Mouse (Mus musculus) lung, embryonic 14.5 days (tissue): ENCODE measurements at regions not wholly inside any gene's neighbourhood (a gene's known extent, or its start where the extent isn't known, plus 50 kb on each side); places are given as distances from the start of the nearest gene placed in this dataset.

ENCODE experiments used
- ATAC-seq: fragments of 200-750 bp; cut with Nextera tagmentation; 2 replicates; pipeline ENCODE4 v1.8.0; 2017; ENCODE audit warnings: mild to moderate bottlenecking, moderate TSS enrichment, moderate library complexity; ENCODE audit not compliant: insufficient read depth
- DNase-seq: peaks from one replicate; pipeline ENCODE4 v3.0.0-alpha.2; 2015
- H3K27ac ChIP-seq: fragments of 300-500 bp; sonication (generic); 2 replicates; pipeline ENCODE4 v1.5.1; 2014; ENCODE audit warnings: low read depth, mild to moderate bottlenecking, moderate library complexity
- H3K27me3 ChIP-seq: fragments of 300-500 bp; sonication (generic); 2 replicates; pipeline ENCODE4 v1.6.1; 2014; ENCODE audit warnings: low read length, control low read depth; ENCODE audit not compliant: insufficient read depth
- H3K36me3 ChIP-seq: fragments of 300-500 bp; sonication (generic); 2 replicates; pipeline ENCODE4 v1.6.1; 2014; ENCODE audit warnings: control low read depth; ENCODE audit not compliant: insufficient read depth
- H3K4me1 ChIP-seq: fragments of 300-500 bp; sonication (generic); 2 replicates; pipeline ENCODE4 v1.6.1; 2014; ENCODE audit warnings: antibody characterized with exemption, control low read depth; ENCODE audit not compliant: insufficient read depth
- H3K4me2 ChIP-seq: fragments of 300-500 bp; sonication (generic); 2 replicates; pipeline ENCODE4 v1.6.1; 2014; ENCODE audit warnings: mild to moderate bottlenecking
- H3K4me3 ChIP-seq: fragments of 300-500 bp; sonication (generic); 2 replicates; pipeline ENCODE4 v1.5.1; 2014; ENCODE audit warnings: low read depth, low read length
- H3K9ac ChIP-seq: fragments of 300-500 bp; sonication (generic); 2 replicates; pipeline ENCODE4 v1.6.1; 2014
- H3K9me3 ChIP-seq: fragments of 300-500 bp; sonication (generic); 2 replicates; pipeline ENCODE4 v1.6.1; 2016; ENCODE audit warnings: low read depth, low read length, control low read depth
- CTCF ChIP-seq: IDR thresholded peaks from 2 replicates; pipeline ENCODE4 v1.5.1; 2016; ENCODE audit warnings: antibody characterized with exemption, low read depth
- WGBS: fragments of 180-500 bp; shearing (Covaris S2); extraction: QIAGEN DNeasy Blood & Tissue Kit; methylation state at CpG from one replicate; pipeline ENCODE4 v1.1.7; 2014; 5-methylcytosine and 5-hydroxymethylcytosine counted together

DNA sequence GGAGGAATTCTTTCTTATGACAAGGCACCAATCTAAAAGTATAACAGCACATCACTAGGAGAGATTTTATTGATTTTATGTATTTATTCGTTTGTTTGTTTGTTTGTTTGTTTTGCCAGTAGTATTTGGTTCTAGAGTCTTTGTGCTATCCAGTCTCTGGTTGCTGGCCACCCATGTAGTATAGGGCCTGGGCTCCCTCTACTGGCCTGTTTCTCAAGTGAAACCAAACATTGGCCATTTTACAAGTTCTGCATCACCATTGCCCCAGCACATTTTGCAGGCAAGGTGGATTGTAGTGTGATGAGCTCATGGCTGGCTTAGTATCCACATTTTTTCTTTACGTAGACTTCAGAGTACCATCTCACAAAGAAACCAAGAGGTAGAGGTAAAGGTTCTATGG is 376.9 kb upstream of the Luzp2 start:
- H3K4me2 ChIP-seq = no peak overlapping the region
- H3K27ac ChIP-seq = no peak overlapping the region
- H3K9ac ChIP-seq = no peak overlapping the region
- no peaks in the 10 kb centered on the region for H3K4me1 ChIP-seq
- no peaks in the 10 kb centered on the region for H3K27me3 ChIP-seq
- H3K9me3 ChIP-seq = no peaks in the 10 kb centered on the region
- DNase-seq (peak; percentile 41), ATAC-seq (no peak)
- WGBS = 48% methylated on average over 2 of the region's 2 CpGs
- peak; percentile 43 for TF ChIP-seq CTCF
- no peaks in the 10 kb centered on the region for H3K36me3 ChIP-seq
- no peak overlapping the region for H3K4me3 ChIP-seq

DNA sequence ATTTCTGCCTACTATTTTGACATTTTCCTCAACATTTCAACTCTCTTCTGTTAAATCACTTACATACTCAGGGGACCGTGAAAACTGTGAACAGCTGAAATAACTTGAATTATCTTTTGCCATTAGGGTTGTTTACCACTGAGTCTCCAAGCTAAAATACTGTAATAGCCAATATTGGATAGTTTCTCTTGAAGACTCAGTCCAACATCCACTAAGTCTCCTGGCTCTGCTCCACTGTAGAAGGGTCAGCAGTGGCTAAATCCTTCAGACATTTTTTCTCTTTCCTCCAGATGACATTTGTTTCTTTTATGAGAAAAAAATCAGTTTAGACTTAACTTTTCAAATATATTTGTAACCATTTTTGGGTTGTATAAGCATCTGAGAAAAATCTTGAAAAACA is 344.0 kb upstream of the Luzp2 start:
- no peaks in the 10 kb centered on the region for H3K27me3 ChIP-seq
- no peak overlapping the region for H3K4me2 ChIP-seq
- no peaks in the 10 kb centered on the region for H3K4me1 ChIP-seq
- no peak overlapping the region for H3K4me3 ChIP-seq
- no peak for TF ChIP-seq CTCF
- no peak for DNase-seq
- H3K9ac ChIP-seq = no peak overlapping the region
- H3K27ac ChIP-seq = no peak overlapping the region
- 71% methylated on average over 1 of the region's 1 CpGs for WGBS
- no peak for ATAC-seq
- H3K9me3 ChIP-seq = no peaks in the 10 kb centered on the region
- no peaks in the 10 kb centered on the region for H3K36me3 ChIP-seq

DNA sequence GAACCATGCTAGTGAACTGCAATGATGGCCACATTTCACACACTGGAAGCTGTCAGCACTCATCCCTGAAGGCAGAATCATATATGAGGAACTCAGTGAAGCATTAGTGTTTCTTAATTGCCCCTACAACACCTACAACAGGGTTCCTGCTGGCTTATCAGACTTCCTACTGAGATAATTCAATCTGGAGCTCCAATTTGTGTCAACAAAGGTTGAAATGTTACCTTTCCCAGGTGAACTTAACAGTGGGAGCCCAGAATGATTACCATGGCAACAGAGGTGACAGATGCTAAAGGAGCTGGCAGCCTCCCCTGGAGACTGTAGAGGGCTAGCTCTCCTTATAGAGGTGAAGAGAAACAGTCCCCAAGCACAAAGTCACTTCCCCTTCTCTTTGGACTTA is 330.1 kb upstream of the Luzp2 start:
- Histone ChIP-seq H3K27me3 (no peaks in the 10 kb centered on the region), H3K27ac (no peak overlapping the region), H3K9me3 (no peaks in the 10 kb centered on the region), H3K9ac (no peak overlapping the region), H3K4me1 (no peaks in the 10 kb centered on the region), H3K4me2 (no peak overlapping the region), H3K4me3 (no peak overlapping the region), H3K36me3 (no peaks in the 10 kb centered on the region)
- DNase-seq (no peak), ATAC-seq (no peak)
- TF ChIP-seq CTCF = no peak

DNA sequence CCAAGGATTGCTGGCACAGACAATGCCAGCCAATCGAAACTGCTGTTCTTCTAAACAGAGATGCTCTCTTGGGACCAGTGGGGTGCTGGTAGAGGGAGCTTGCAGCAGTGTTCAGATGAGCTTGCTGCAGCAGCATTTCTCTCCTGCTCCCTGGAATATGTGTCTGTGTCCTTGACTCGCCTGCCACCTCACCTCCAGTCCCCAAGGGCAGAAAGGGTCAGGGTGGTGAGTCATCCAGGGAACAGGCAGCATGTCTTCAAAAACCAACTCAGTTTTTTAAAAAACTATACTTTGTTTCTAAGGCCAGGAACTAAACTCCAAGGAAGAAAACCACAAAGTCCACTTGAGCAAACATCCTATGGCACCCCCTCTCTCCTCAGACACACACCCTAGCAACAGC is 328.3 kb upstream of the Luzp2 start:
- no peak overlapping the region for H3K4me2 ChIP-seq
- H3K9ac ChIP-seq = no peak overlapping the region
- no peaks in the 10 kb centered on the region for H3K36me3 ChIP-seq
- no peak overlapping the region for H3K27ac ChIP-seq
- no peak for ATAC-seq
- TF ChIP-seq CTCF = no peak
- DNase-seq = no peak
- H3K4me3 ChIP-seq = no peak overlapping the region
- 39% methylated on average over 2 of the region's 2 CpGs for WGBS
- no peaks in the 10 kb centered on the region for H3K9me3 ChIP-seq
- H3K4me1 ChIP-seq = no peaks in the 10 kb centered on the region
- no peaks in the 10 kb centered on the region for H3K27me3 ChIP-seq

DNA sequence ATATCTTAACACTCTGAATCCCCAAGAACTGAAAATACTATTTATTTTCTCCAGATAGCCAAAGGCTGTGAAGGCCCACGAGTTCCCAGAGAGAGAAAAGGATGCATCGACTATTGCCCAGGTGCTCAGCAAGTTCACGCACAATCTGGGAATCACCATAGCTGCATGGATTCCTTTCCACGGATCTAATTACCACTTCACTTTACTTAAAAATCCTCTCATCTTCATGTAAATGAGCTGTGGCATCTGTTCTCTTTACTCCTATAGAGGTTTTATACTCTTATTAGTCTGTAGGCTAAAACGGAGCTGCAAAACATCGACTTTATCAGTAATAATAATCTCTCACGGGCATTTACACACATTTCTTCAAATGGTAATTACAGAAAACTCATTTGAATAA is 299.6 kb upstream of the Luzp2 start:
- Histone ChIP-seq H3K9me3 (no peaks in the 10 kb centered on the region), H3K4me1 (no peaks in the 10 kb centered on the region), H3K36me3 (no peaks in the 10 kb centered on the region), H3K9ac (no peak overlapping the region), H3K4me3 (no peak overlapping the region), H3K4me2 (no peak overlapping the region), H3K27me3 (no peaks in the 10 kb centered on the region), H3K27ac (no peak overlapping the region)
- no peak for ATAC-seq
- no peak for TF ChIP-seq CTCF
- no peak for DNase-seq
- WGBS = 70% methylated on average over 7 of the region's 7 CpGs

DNA sequence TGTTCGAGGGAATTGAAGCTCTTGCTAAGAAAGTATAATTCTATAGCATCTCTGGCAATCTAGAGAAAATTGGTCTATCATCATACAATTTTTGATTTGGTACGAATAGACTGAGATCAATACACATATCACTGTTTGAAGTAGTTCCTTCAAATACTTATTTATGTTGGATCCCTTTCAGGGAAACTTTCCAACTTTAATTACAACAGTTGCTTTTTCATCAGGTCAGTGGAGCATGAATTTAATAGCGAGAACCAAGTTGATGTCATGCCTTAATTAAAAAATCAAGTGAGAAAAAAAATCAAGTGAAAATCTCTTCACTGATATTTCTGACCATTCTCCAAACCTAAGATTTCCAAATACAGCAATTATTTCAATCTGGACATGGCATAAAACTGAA is 277.9 kb upstream of the Luzp2 start:
- Histone ChIP-seq H3K9me3 (no peaks in the 10 kb centered on the region), H3K4me1 (no peaks in the 10 kb centered on the region), H3K9ac (no peak overlapping the region), H3K4me3 (no peak overlapping the region), H3K27ac (no peak overlapping the region), H3K36me3 (no peaks in the 10 kb centered on the region), H3K4me2 (no peak overlapping the region), H3K27me3 (no peaks in the 10 kb centered on the region)
- DNase-seq (no peak), ATAC-seq (no peak)
- TF ChIP-seq CTCF = no peak
- 70% methylated on average over 3 of the region's 3 CpGs for WGBS

DNA sequence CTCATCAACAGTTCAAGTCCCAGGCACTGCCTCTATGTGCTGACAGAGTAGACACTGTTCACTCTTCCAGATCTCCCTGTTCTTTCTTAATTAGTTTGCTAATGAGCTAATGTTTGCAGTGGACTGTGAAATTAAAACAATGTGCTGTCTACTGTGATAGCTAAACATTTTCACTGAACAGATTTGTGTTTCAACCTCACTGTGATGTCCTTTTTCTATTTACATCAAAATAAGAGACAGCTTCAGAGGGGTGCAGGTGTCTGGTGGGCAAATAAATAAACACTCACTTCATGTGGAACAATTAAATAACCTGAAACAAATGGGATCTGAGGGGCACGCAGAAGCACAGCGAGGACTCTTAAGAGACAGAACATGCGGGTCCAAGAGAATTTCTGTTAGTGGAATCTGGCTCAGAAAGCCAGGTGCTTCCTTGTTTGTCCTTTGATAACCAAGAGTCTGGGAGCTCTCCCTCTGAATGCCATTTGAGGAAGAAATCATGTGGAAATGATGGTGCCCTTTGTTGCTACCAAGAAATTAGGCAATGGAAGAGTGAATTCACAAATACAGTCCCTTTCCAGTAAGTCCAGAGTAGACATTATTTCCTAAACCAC is 269.6 kb upstream of the Luzp2 start:
- Histone ChIP-seq H3K4me1 (no peaks in the 10 kb centered on the region), H3K27me3 (no peaks in the 10 kb centered on the region), H3K9me3 (no peaks in the 10 kb centered on the region), H3K36me3 (no peaks in the 10 kb centered on the region), H3K9ac (no peak overlapping the region), H3K27ac (no peak overlapping the region), H3K4me2 (no peak overlapping the region), H3K4me3 (no peak overlapping the region)
- ATAC-seq (no peak), DNase-seq (no peak)
- no peak for TF ChIP-seq CTCF
- WGBS = 71% methylated on average over 3 of the region's 3 CpGs

DNA sequence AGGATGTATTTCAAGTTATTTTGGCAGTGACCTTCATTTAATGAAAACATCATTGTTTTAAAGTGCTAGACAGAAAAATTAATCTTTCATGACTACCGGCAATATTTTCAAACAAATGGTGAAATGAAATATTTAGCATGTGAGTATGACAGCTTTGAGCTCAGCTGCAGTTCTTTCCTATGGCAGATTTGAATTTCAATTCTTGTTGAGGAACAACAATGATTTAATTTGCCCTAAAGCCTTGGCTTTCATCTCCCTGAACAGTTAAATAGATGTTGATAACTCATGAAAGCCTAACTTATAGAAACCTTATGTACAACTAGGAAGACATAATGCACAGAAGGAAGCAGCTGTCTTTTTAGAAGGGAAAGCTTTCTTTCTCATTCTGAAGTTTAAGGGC is 235.5 kb upstream of the Luzp2 start:
- no peak overlapping the region for H3K4me3 ChIP-seq
- no peaks in the 10 kb centered on the region for H3K36me3 ChIP-seq
- H3K27me3 ChIP-seq = no peaks in the 10 kb centered on the region
- H3K4me2 ChIP-seq = no peak overlapping the region
- TF ChIP-seq CTCF = no peak
- H3K27ac ChIP-seq = no peak overlapping the region
- 30% methylated on average over 1 of the region's 1 CpGs for WGBS
- DNase-seq (no peak), ATAC-seq (no peak)
- H3K4me1 ChIP-seq = no peaks in the 10 kb centered on the region
- no peak overlapping the region for H3K9ac ChIP-seq
- no peaks in the 10 kb centered on the region for H3K9me3 ChIP-seq
